Mouse (Mus musculus): Measurements from ENCODE around the gene Anapc10.
"Not testable (repeated sequence)": the region's sequence is repeated elsewhere in the genome, so short reads cannot be mapped to it uniquely, and the experiment has no call there.

Anapc10 gene

GRCm38 (mm10) chr8:79711064-79711961 is at the start of gene Anapc10, which contains the start of gene Abce1:
TSS of gene Anapc10 (plus strand) at chr8:79711820.
TSS of gene Abce1 (minus strand) at chr8:79711740.
- DNase-seq: peak; percentile 99

- no peak for DNase-seq
Observed at GRCm38 (mm10) chr8:79676461-79676860, 35.2 kb upstream of the Anapc10 start.

GRCm38 (mm10) chr8:79679005-79679404 is 32.6 kb upstream of the Anapc10 start:
- no peak for DNase-seq

GRCm38 (mm10) chr8:79680083-79680482 is 31.5 kb upstream of the Anapc10 start:
- not testable (repeated sequence) for DNase-seq

- DNase-seq: peak; percentile 28
Observed at GRCm38 (mm10) chr8:79680555-79680954, 31.1 kb upstream of the Anapc10 start.

- DNase-seq: no peak
Observed at GRCm38 (mm10) chr8:79680965-79681364, 30.7 kb upstream of the Anapc10 start.

- not testable (repeated sequence) for DNase-seq
Observed at GRCm38 (mm10) chr8:79685927-79686326, 25.7 kb upstream of the Anapc10 start.

- DNase-seq: no peak
Observed at GRCm38 (mm10) chr8:79692531-79692930, 19.1 kb upstream of the Anapc10 start.

- DNase-seq: no peak
Observed at GRCm38 (mm10) chr8:79706687-79707086, 4.9 kb upstream of the Anapc10 start.

- no peak for DNase-seq
Observed at GRCm38 (mm10) chr8:79712676-79713075, 1.1 kb downstream of the Anapc10 start.

GRCm38 (mm10) chr8:79721537-79721936 is 9.9 kb downstream of the Anapc10 start:
- DNase-seq: no peak

- no peak for DNase-seq
Observed at GRCm38 (mm10) chr8:79723308-79723707, 11.7 kb downstream of the Anapc10 start.

- DNase-seq: no peak
Observed at GRCm38 (mm10) chr8:79724589-79724988, 13.0 kb downstream of the Anapc10 start.

GRCm38 (mm10) chr8:79727900-79728299 is 16.3 kb downstream of the Anapc10 start:
- no peak for DNase-seq

- DNase-seq: no peak
Observed at GRCm38 (mm10) chr8:79734304-79734703, 22.7 kb downstream of the Anapc10 start.

- no peak for DNase-seq
Observed at GRCm38 (mm10) chr8:79748171-79748570, 36.6 kb downstream of the Anapc10 start.

- DNase-seq: no peak
Observed at GRCm38 (mm10) chr8:79748591-79748990, 37.0 kb downstream of the Anapc10 start.

- no peak for DNase-seq
Observed at GRCm38 (mm10) chr8:79750305-79750704, 38.7 kb downstream of the Anapc10 start.

GRCm38 (mm10) chr8:79794873-79795272 is 83.3 kb downstream of the Anapc10 start:
- not testable (repeated sequence) for DNase-seq

GRCm38 (mm10) chr8:79796690-79797089 is 85.1 kb downstream of the Anapc10 start:
- DNase-seq: no peak

GRCm38 (mm10) chr8:79804499-79804898 is 92.9 kb downstream of the Anapc10 start:
- no peak for DNase-seq

GRCm38 (mm10) chr8:79806971-79807370 is 95.4 kb downstream of the Anapc10 start:
- DNase-seq: no peak

- DNase-seq: no peak
Observed at GRCm38 (mm10) chr8:79826534-79826933, 114.9 kb downstream of the Anapc10 start.
